Mouse (Mus musculus) CH12.LX (cell line): ENCODE measurements around the gene Pla2g4a. TPM values are rescaled to one million over a fixed set of nuclear protein-coding genes. Genes with fewer than 3 reads are reported as not detected.

Experiments used
- DNase-seq: peaks from one replicate; pipeline ENCODE4 v3.0.0-alpha.2; 2013; ENCODE audit errors: extremely low read depth
- H3K27ac ChIP-seq: 2 replicates; pipeline ENCODE4 v1.5.1; 2012; ENCODE audit warnings: low read depth, mild to moderate bottlenecking, control low read depth, moderate library complexity; ENCODE audit not compliant: insufficient read depth
- H3K27me3 ChIP-seq: replicated peaks from 2 replicates; pipeline ENCODE3; 2012; ENCODE audit warnings: inconsistent platforms
- H3K36me3 ChIP-seq, 2 experiments: replicated peaks in 1 of 2; 2 replicates each; pipeline versions ENCODE3 to v1.6.1; 2012; ENCODE audit warnings: inconsistent platforms in 1 of 2, low read length in 1 of 2, mild to moderate bottlenecking in 1 of 2, mixed read lengths in 1 of 2, moderate library complexity in 1 of 2; ENCODE audit not compliant: control insufficient read depth in 1 of 2, insufficient read depth in 1 of 2
- H3K4me1 ChIP-seq, 2 experiments: 2 replicates each; pipeline ENCODE4 v1.6.1; 2012; ENCODE audit warnings: inconsistent platforms in 1 of 2, moderate library complexity in 1 of 2; ENCODE audit not compliant: insufficient read depth in 2 of 2, control insufficient read depth in 1 of 2
- H3K4me2 ChIP-seq: 2 replicates; pipeline ENCODE4 v1.6.1; 2012; ENCODE audit warnings: low read depth, mild to moderate bottlenecking, control low read depth; ENCODE audit not compliant: poor library complexity, insufficient read depth, severe bottlenecking
- H3K4me3 ChIP-seq, 3 experiments: fragments of 150-350 bp in 1 of 3; sonication (generic) in 1 of 3; replicated peaks in 1 of 3; 2 replicates each; pipeline versions ENCODE3 to v1.5.1; 2011 to 2012; ENCODE audit warnings: low read depth in 2 of 3, low read length in 2 of 3, mild to moderate bottlenecking in 2 of 3, moderate library complexity in 2 of 3, control low read depth in 1 of 3, improper control_type of control experiment in 1 of 3, inconsistent platforms in 1 of 3, mixed read lengths in 1 of 3; ENCODE audit not compliant: poor library complexity in 1 of 3
- H3K79me2 ChIP-seq: replicated peaks from 2 replicates; pipeline ENCODE4 v1.6.1; 2012; ENCODE audit warnings: mild to moderate bottlenecking, moderate library complexity; ENCODE audit not compliant: control insufficient read depth, poor library complexity, insufficient read depth, severe bottlenecking; ENCODE audit errors: extremely low read depth
- H3K9ac ChIP-seq: 2 replicates; pipeline ENCODE4 v1.6.1; 2012; ENCODE audit warnings: low read depth, mild to moderate bottlenecking, control low read depth, moderate library complexity; ENCODE audit not compliant: insufficient read depth
- H3K9me3 ChIP-seq: replicated peaks from 2 replicates; pipeline ENCODE3; 2012; ENCODE audit warnings: low read length, inconsistent platforms, mixed read lengths
- E2F4 ChIP-seq: IDR thresholded peaks from 2 replicates; pipeline ENCODE4 v1.6.1; 2011; ENCODE audit warnings: low read depth, low read length, improper control_type of control experiment; ENCODE audit not compliant: insufficient replicate concordance
- ELF1 ChIP-seq: IDR thresholded peaks from 2 replicates; pipeline ENCODE4 v1.6.1; 2014; ENCODE audit warnings: low read depth, mild to moderate bottlenecking, inconsistent platforms, low read length, improper control_type of control experiment
- EP300 ChIP-seq: IDR thresholded peaks from 2 replicates; pipeline ENCODE4 v1.6.1; 2011; ENCODE audit warnings: low read length, improper control_type of control experiment
- ETS1 ChIP-seq: conservative IDR thresholded peaks from 2 replicates; pipeline ENCODE4 v1.6.1; 2012; ENCODE audit warnings: low read depth, mild to moderate bottlenecking, inconsistent platforms, low read length, improper control_type of control experiment, moderate library complexity
- GABPA ChIP-seq: IDR thresholded peaks from 2 replicates; pipeline ENCODE4 v1.6.1; 2012; ENCODE audit warnings: low read depth, low read length, improper control_type of control experiment, inconsistent platforms; ENCODE audit not compliant: insufficient replicate concordance
- IRF4 ChIP-seq: IDR thresholded peaks from 2 replicates; pipeline ENCODE4 v1.6.1; 2014; ENCODE audit warnings: low read depth, mild to moderate bottlenecking, inconsistent platforms, low read length, improper control_type of control experiment
- JUN ChIP-seq: IDR thresholded peaks from 2 replicates; pipeline ENCODE4 v1.6.1; 2011; ENCODE audit warnings: low read depth, mild to moderate bottlenecking, low read length, improper control_type of control experiment, moderate library complexity; ENCODE audit not compliant: insufficient read depth
- KAT2A ChIP-seq: IDR thresholded peaks from 2 replicates; pipeline ENCODE4 v1.6.1; 2012; ENCODE audit warnings: low read length, improper control_type of control experiment, inconsistent platforms; ENCODE audit not compliant: insufficient replicate concordance
- MAFK ChIP-seq: IDR thresholded peaks from 2 replicates; pipeline ENCODE4 v1.6.1; 2011; ENCODE audit warnings: low read length, improper control_type of control experiment; ENCODE audit not compliant: insufficient replicate concordance
- MAX ChIP-seq: IDR thresholded peaks from 2 replicates; pipeline ENCODE4 v1.6.1; 2011; ENCODE audit warnings: low read length, improper control_type of control experiment
- MEF2A ChIP-seq: IDR thresholded peaks from 2 replicates; pipeline ENCODE4 v1.6.1; 2014; ENCODE audit warnings: low read depth, mild to moderate bottlenecking, inconsistent platforms, low read length, improper control_type of control experiment, borderline replicate concordance
- MXI1 ChIP-seq: IDR thresholded peaks from 2 replicates; pipeline ENCODE4 v1.6.1; 2011; ENCODE audit warnings: mild to moderate bottlenecking, low read depth, low read length, improper control_type of control experiment
- MYC ChIP-seq: IDR thresholded peaks from 2 replicates; pipeline ENCODE4 v1.6.1; 2011; ENCODE audit warnings: low read depth, mild to moderate bottlenecking, improper control_type of control experiment, low read length
- NELFE ChIP-seq: IDR thresholded peaks from 2 replicates; pipeline ENCODE4 v1.6.1; 2011; ENCODE audit warnings: low read depth, low read length, improper control_type of control experiment
- PAX5 ChIP-seq: IDR thresholded peaks from 2 replicates; pipeline ENCODE4 v1.6.1; 2012; ENCODE audit warnings: low read length, inconsistent platforms, mixed read lengths
- POLR2A ChIP-seq: IDR thresholded peaks from 2 replicates; pipeline ENCODE4 v1.6.1; 2011; ENCODE audit warnings: low read depth, mild to moderate bottlenecking, improper control_type of control experiment, low read length
- SIN3A ChIP-seq: IDR thresholded peaks from 2 replicates; pipeline ENCODE4 v1.6.1; 2012; ENCODE audit warnings: low read length, improper control_type of control experiment, inconsistent platforms
- SMC3 ChIP-seq: IDR thresholded peaks from 2 replicates; pipeline ENCODE4 v1.6.1; 2011; ENCODE audit warnings: low read depth, low read length, improper control_type of control experiment
- TBP ChIP-seq: conservative IDR thresholded peaks from 2 replicates; pipeline ENCODE4 v1.6.1; 2011; ENCODE audit warnings: low read depth, low read length, improper control_type of control experiment
- TCF12 ChIP-seq: IDR thresholded peaks from 2 replicates; pipeline ENCODE4 v1.6.1; 2014; ENCODE audit warnings: low read depth, mild to moderate bottlenecking, inconsistent platforms, low read length, improper control_type of control experiment
- USF2 ChIP-seq: conservative IDR thresholded peaks from 2 replicates; pipeline ENCODE4 v1.6.1; 2011; ENCODE audit warnings: low read depth, low read length, improper control_type of control experiment
- ZC3H11A ChIP-seq: IDR thresholded peaks from 2 replicates; pipeline ENCODE4 v1.6.1; 2012; ENCODE audit warnings: low read depth, mild to moderate bottlenecking, inconsistent platforms, low read length, improper control_type of control experiment
- ZKSCAN1 ChIP-seq: IDR thresholded peaks from 2 replicates; pipeline ENCODE4 v1.6.1; 2012; ENCODE audit warnings: low read depth, inconsistent platforms, low read length, improper control_type of control experiment, borderline replicate concordance
- dilution Hi-C: fragments of 300-500 bp; cut with MboI; formaldehyde crosslinking; loops from 2 replicates; pipeline ENCODE4 v1.14.3; 2020; ENCODE audit warnings: low sequenced_read_pairs; ENCODE audit not compliant: extremely low pct_unique_long_range_greater_than_20kb, extremely low pct_ligation_motif_present
- in situ Hi-C: fragments of 300-500 bp; cut with MboI; formaldehyde crosslinking; loops from 3 replicates; pipeline ENCODE4 v1.14.3; 2019; ENCODE audit warnings: low sequenced_read_pairs, low pct_ligation_motif_present, low pct_unique_long_range_greater_than_20kb, mixed read lengths
- polyA plus RNA-seq: library from polyadenylated mRNA; unstranded; fragments of >175 nt; gene quantifications from 2 replicates; pipeline ENCODE4 v1.2.1, GENCODE M21; 2012; ENCODE audit warnings: low read depth; ENCODE audit not compliant: insufficient read length
- total RNA-seq, 2 experiments: library from RNA; depleted of rRNA; stranded (reverse); fragments of 300-350 nt in 1 of 2; fragments of >200 nt in 1 of 2; gene quantifications; 2 replicates each; pipeline ENCODE4 v1.2.3; 2012 to 2014

Pla2g4a gene
- total and polyA plus RNA-seq, 3 experiments: 3.2 to 15.6 (median 3.5) TPM

- Histone ChIP-seq H3K79me2 (no peaks in the 10 kb centered on the region), H3K4me1 (peaks cover 0 to 3% of the 10 kb centered on the region in 2 experiments; a peak in 1 of 4 replicates), H3K4me3 (no peak overlapping the region), H3K9ac (no peak overlapping the region), H3K27ac (no peak overlapping the region), H3K36me3 (no peaks in the 10 kb centered on the region), H3K4me2 (no peak overlapping the region), H3K9me3 (no peaks in the 10 kb centered on the region), H3K27me3 (no peaks in the 10 kb centered on the region)
- dilution Hi-C loops: no loop called here
- in situ Hi-C loops: no loop called here
- TF ChIP-seq GABPA: no peak
- DNase-seq: no peak
Observed at GRCm38 (mm10) chr1:149911050-149911449, 50.0 kb downstream of the Pla2g4a start.

DNA sequence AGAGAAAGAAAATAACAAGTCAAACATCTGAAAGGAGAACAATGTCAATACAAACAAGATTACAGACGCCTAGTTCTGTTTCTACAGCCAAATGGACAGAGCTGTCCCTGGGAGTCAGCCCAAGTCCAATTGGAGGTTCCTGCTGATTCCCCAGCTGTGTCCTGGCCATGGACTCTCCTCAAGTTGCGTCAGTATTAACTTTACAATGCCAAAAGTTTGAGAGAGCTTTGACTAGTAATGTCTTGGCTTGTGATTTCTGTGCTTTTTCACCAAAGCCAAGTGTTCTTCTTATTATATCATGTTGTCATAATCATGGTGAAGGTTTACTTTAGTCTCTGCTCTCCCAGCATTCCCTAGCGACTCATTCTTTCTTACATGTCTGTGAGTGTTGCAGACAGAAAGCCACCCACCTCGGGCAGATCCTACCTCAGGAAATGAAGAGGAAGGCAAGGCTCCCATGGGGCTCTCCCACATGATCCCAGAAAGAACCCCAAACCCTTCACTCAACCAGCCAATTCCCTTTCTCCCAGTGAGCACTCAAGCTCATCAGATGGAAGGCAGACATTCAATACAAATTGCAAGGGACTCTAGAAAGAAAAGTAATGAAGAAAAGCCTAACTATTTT, 63.0 kb downstream of the Pla2g4a start:
- no peak overlapping the region for H3K9ac ChIP-seq
- H3K4me3 ChIP-seq: no peak overlapping the region
- dilution Hi-C loops: no loop called here
- H3K9me3 ChIP-seq: no peaks in the 10 kb centered on the region
- H3K79me2 ChIP-seq: no peaks in the 10 kb centered on the region
- H3K27me3 ChIP-seq: no peaks in the 10 kb centered on the region
- H3K4me1 ChIP-seq: no peaks in the 10 kb centered on the region
- H3K27ac ChIP-seq: no peak overlapping the region
- no peak for TF ChIP-seq SIN3A
- no peak for TF ChIP-seq ZKSCAN1
- no peak for TF ChIP-seq SMC3
- no peak for TF ChIP-seq USF2
- no peak for TF ChIP-seq NELFE
- no peak for TF ChIP-seq ZC3H11A
- in situ Hi-C loops: no loop called here
- DNase-seq: no peak
- H3K4me2 ChIP-seq: no peak overlapping the region
- H3K36me3 ChIP-seq: peaks cover 0 to 7% of the 10 kb centered on the region in 2 experiments

- Histone ChIP-seq H3K27ac (no peak overlapping the region), H3K4me2 (no peak overlapping the region), H3K79me2 (no peaks in the 10 kb centered on the region), H3K36me3 (peaks cover 0 to 7% of the 10 kb centered on the region in 2 experiments), H3K4me1 (no peaks in the 10 kb centered on the region; a peak in 1 of 4 replicates), H3K9ac (no peak overlapping the region), H3K4me3 (no peak overlapping the region), H3K9me3 (no peaks in the 10 kb centered on the region), H3K27me3 (no peaks in the 10 kb centered on the region)
- no peak for DNase-seq
- dilution Hi-C loops: no loop called here
- TF ChIP-seq SMC3: no peak
- TF ChIP-seq IRF4: no peak
- no peak for TF ChIP-seq TBP
- no peak for TF ChIP-seq KAT2A
- TF ChIP-seq NELFE: no peak
- TF ChIP-seq MYC: no peak
- TF ChIP-seq TCF12: no peak
- TF ChIP-seq MEF2A: no peak
- TF ChIP-seq MAX: no peak
- no peak for TF ChIP-seq MAFK
- no peak for TF ChIP-seq POLR2A
- TF ChIP-seq ETS1: no peak
- no peak for TF ChIP-seq ZKSCAN1
- TF ChIP-seq EP300: no peak
- TF ChIP-seq MXI1: no peak
- TF ChIP-seq E2F4: no peak
- TF ChIP-seq JUN: no peak
- no peak for TF ChIP-seq ELF1
- TF ChIP-seq PAX5: no peak
- in situ Hi-C loops: no loop called here
Observed at GRCm38 (mm10) chr1:149896590-149896989, 64.5 kb downstream of the Pla2g4a start.
